Mouse (Mus musculus): ENCODE results near the gene Map1lc3b. TPM values are rescaled to one million over a fixed set of nuclear protein-coding genes. Genes with fewer than 3 reads are reported as not detected.
A peak's percentile ranks its signal among the peaks of the same experiment; 100 is the strongest.

The Map1lc3b gene
- total and polyA plus RNA-seq, 2 experiments from 2014 or later: 262 to 386 TPM

- no peaks in the 10 kb centered on the region for H3K9me3 ChIP-seq (ENCODE audit: low read length)
- H3K4me3 ChIP-seq (ENCODE audit: low read depth, low read length): no peak overlapping the region
- no peak for ATAC-seq
- H3K9ac ChIP-seq: no peak overlapping the region
- H3K27me3 ChIP-seq (ENCODE audit: insufficient read depth, low read length): no peaks in the 10 kb centered on the region
- H3K36me3 ChIP-seq (ENCODE audit: insufficient read depth): peaks cover 20% of the 10 kb centered on the region
- no peak for DNase-seq
- peak; percentile 32 for TF ChIP-seq CTCF (IDR thresholded peaks at IDR 0.05; ENCODE audit: low read depth)
- 58% methylated on average over 1 of the region's 1 CpGs for WGBS
- no peak overlapping the region for H3K4me2 ChIP-seq (ENCODE audit: low read depth)
- H3K4me1 ChIP-seq (ENCODE audit: insufficient read depth): peaks cover 12% of the 10 kb centered on the region; the same call in 1 of the 2 replicates
- H3K27ac ChIP-seq (ENCODE audit: low read depth, low read length): no peak overlapping the region
Measured at GRCm38 (mm10) chr8:121621879-121622278, 31.7 kb downstream of the Map1lc3b start.

DNA sequence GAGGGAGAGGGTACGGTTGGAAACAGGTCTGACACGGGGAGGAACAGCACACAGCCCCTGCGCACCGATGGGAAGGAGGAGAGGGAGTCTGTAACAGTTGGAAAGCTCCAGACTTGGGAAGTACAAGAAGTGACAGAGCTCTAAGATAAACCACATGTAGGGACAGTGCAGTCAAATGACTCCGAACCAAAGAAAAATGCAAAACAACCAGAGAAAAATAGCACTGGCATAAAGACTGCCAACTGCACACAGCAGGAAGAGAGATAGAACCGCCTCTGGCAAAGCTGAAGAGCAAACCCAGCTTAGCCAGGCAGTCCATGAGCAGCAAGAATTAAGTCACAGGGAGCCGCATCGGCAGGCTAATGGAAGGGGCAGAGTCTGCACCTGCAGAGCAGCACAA is 32.9 kb downstream of the Map1lc3b start:
- ATAC-seq (no peak), DNase-seq (no peak)
- 59% methylated on average over 8 of the region's 8 CpGs for WGBS
- Histone ChIP-seq H3K4me2 (ENCODE audit: low read depth) (no peak overlapping the region), H3K9ac (no peak overlapping the region), H3K27me3 (ENCODE audit: insufficient read depth, low read length) (no peaks in the 10 kb centered on the region), H3K4me1 (ENCODE audit: insufficient read depth) (peaks cover 12% of the 10 kb centered on the region; the same call in 1 of the 2 replicates), H3K36me3 (ENCODE audit: insufficient read depth) (peaks cover 21% of the 10 kb centered on the region), H3K9me3 (ENCODE audit: low read length) (no peaks in the 10 kb centered on the region), H3K27ac (ENCODE audit: low read depth, low read length) (0 out of 2 replicates have a peak overlapping the region, but pooled peaks have one; percentile 40), H3K4me3 (ENCODE audit: low read depth, low read length) (no peak overlapping the region)
- TF ChIP-seq CTCF (IDR thresholded peaks at IDR 0.05; ENCODE audit: low read depth): no peak

DNA sequence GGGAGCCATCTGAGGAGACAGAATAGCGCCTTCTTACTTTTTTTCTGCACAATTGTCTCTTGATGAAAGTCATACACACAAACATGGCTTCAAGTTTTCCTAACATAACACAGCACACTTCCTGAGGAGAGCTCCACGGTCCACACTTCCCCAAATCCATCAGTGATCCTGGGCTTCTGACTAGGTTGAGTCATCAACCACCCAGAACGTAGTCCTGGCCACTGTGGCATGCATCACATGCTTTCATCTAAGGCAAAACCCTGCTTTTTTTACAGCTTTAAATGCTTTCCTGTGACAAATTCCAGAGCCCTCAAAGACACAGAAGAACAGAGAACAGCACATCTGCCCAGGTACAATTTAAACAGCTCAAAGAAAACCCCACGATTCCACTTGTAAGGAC is 38.5 kb downstream of the Map1lc3b start:
- WGBS: 87% methylated on average over 4 of the region's 4 CpGs
- H3K36me3 ChIP-seq (ENCODE audit: insufficient read depth): peaks cover 25% of the 10 kb centered on the region
- no peak for TF ChIP-seq CTCF (IDR thresholded peaks at IDR 0.05; ENCODE audit: low read depth)
- H3K9me3 ChIP-seq (ENCODE audit: low read length): no peaks in the 10 kb centered on the region
- DNase-seq: no peak
- no peak overlapping the region for H3K9ac ChIP-seq
- ATAC-seq: no peak
- H3K27ac ChIP-seq (ENCODE audit: low read depth, low read length): no peak overlapping the region
- no peak overlapping the region for H3K4me3 ChIP-seq (ENCODE audit: low read depth, low read length)
- H3K27me3 ChIP-seq (ENCODE audit: insufficient read depth, low read length): no peaks in the 10 kb centered on the region
- no peaks in the 10 kb centered on the region for H3K4me1 ChIP-seq (ENCODE audit: insufficient read depth)
- no peak overlapping the region for H3K4me2 ChIP-seq (ENCODE audit: low read depth)

DNA sequence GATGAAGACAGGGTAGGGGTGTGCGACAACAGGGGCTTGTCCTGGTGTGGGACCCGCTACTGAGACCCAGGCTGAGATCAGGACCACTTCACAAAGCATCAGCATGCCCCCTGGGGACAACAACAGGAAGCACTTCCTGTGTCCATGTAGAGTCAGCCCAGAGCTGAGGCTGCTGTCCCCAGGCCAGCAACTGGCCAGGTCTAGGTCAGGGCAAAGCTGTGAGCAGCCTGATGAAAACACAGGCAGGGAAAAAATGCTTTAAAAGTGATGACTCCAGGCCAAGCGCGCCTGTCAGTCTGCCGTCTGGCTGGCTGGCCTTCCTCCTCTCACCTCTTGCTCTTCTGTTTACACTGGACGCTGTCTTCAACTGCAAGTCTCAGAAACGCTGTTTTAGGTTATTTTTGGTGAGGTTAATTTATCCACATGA is 41.5 kb downstream of the Map1lc3b start:
- 73% methylated on average over 7 of the region's 7 CpGs for WGBS
- Histone ChIP-seq H3K36me3 (ENCODE audit: insufficient read depth) (peaks cover 19% of the 10 kb centered on the region), H3K9me3 (ENCODE audit: low read length) (no peaks in the 10 kb centered on the region), H3K4me3 (ENCODE audit: low read depth, low read length) (no peak overlapping the region), H3K4me2 (ENCODE audit: low read depth) (no peak overlapping the region), H3K4me1 (ENCODE audit: insufficient read depth) (peaks cover 4% of the 10 kb centered on the region; the same call in 1 of the 2 replicates), H3K27ac (ENCODE audit: low read depth, low read length) (no peak overlapping the region), H3K9ac (no peak overlapping the region), H3K27me3 (ENCODE audit: insufficient read depth, low read length) (no peaks in the 10 kb centered on the region)
- ATAC-seq: no peak
- DNase-seq: no peak
- TF ChIP-seq CTCF (IDR thresholded peaks at IDR 0.05; ENCODE audit: low read depth): no peak

GRCm38 (mm10) chr8:121632401-121632800 is 42.2 kb downstream of the Map1lc3b start:
- Histone ChIP-seq H3K27me3 (ENCODE audit: insufficient read depth, low read length) (no peaks in the 10 kb centered on the region), H3K9ac (no peak overlapping the region), H3K36me3 (ENCODE audit: insufficient read depth) (peaks cover 12% of the 10 kb centered on the region), H3K4me2 (ENCODE audit: low read depth) (no peak overlapping the region), H3K9me3 (ENCODE audit: low read length) (no peaks in the 10 kb centered on the region), H3K27ac (ENCODE audit: low read depth, low read length) (no peak overlapping the region), H3K4me1 (ENCODE audit: insufficient read depth) (peaks cover 4% of the 10 kb centered on the region; the same call in 1 of the 2 replicates), H3K4me3 (ENCODE audit: low read depth, low read length) (no peak overlapping the region)
- ATAC-seq (no peak), DNase-seq (no peak)
- no peak for TF ChIP-seq CTCF (IDR thresholded peaks at IDR 0.05; ENCODE audit: low read depth)
- WGBS: 86% methylated on average over 5 of the region's 5 CpGs

GRCm38 (mm10) chr8:121635534-121635933 is 45.4 kb downstream of the Map1lc3b start:
- no peaks in the 10 kb centered on the region; the same call in 1 of the 2 replicates for H3K36me3 ChIP-seq (ENCODE audit: insufficient read depth)
- TF ChIP-seq CTCF (IDR thresholded peaks at IDR 0.05; ENCODE audit: low read depth): no peak
- H3K9ac ChIP-seq: no peak overlapping the region
- WGBS: 78% methylated on average over 6 of the region's 6 CpGs
- no peak for DNase-seq
- H3K27me3 ChIP-seq (ENCODE audit: insufficient read depth, low read length): no peaks in the 10 kb centered on the region
- no peak overlapping the region for H3K4me2 ChIP-seq (ENCODE audit: low read depth)
- H3K9me3 ChIP-seq (ENCODE audit: low read length): no peaks in the 10 kb centered on the region
- H3K4me1 ChIP-seq (ENCODE audit: insufficient read depth): peaks cover 4% of the 10 kb centered on the region; the same call in 1 of the 2 replicates
- no peak for ATAC-seq
- no peak overlapping the region; the same call in 1 of the 2 replicates for H3K27ac ChIP-seq (ENCODE audit: low read depth, low read length)
- H3K4me3 ChIP-seq (ENCODE audit: low read depth, low read length): no peak overlapping the region

DNA sequence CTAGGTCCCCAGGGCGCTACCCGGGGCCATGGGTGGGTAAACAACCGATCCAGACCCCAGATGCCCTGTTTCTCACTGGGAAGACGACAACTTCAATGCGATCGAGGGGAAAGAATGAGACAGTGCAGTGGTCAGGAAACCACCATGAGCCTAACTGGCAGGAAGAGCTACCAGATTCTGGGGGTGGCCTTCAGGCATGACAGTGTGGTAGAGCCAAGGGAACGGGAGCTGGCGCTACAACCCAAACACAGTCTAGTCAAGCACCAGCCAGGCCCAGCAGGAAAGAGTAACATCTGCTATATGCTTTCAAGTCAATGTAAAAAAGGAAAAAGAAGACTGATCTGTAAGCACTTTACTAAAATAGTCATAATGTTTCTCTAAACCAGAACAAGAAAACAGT is 46.0 kb downstream of the Map1lc3b start:
- DNase-seq: no peak
- Histone ChIP-seq H3K27me3 (ENCODE audit: insufficient read depth, low read length) (no peaks in the 10 kb centered on the region), H3K4me2 (ENCODE audit: low read depth) (no peak overlapping the region), H3K27ac (ENCODE audit: low read depth, low read length) (peak overlapping the region; percentile 54; the same call in 1 of the 2 replicates), H3K4me3 (ENCODE audit: low read depth, low read length) (no peak overlapping the region), H3K9me3 (ENCODE audit: low read length) (no peaks in the 10 kb centered on the region), H3K9ac (no peak overlapping the region), H3K4me1 (ENCODE audit: insufficient read depth) (peaks cover 4% of the 10 kb centered on the region; the same call in 1 of the 2 replicates), H3K36me3 (ENCODE audit: insufficient read depth) (no peaks in the 10 kb centered on the region; the same call in 1 of the 2 replicates)
- WGBS: 75% methylated on average over 8 of the region's 8 CpGs
- ATAC-seq: 0 out of 2 replicates have a peak, but pooled peaks have one; percentile 38
- TF ChIP-seq CTCF (IDR thresholded peaks at IDR 0.05; ENCODE audit: low read depth): no peak

Measured in forebrain, postnatal 0 days (tissue).